Mouse (Mus musculus) induced T-regulatory cell, adult 2 months (primary cell): ENCODE data around the gene Prmt1.

Experiments
- DNase-seq: peaks from one replicate; pipeline ENCODE4 v3.0.0-alpha.2; 2012; ENCODE audit warnings: low read depth

The Prmt1 gene

DNA sequence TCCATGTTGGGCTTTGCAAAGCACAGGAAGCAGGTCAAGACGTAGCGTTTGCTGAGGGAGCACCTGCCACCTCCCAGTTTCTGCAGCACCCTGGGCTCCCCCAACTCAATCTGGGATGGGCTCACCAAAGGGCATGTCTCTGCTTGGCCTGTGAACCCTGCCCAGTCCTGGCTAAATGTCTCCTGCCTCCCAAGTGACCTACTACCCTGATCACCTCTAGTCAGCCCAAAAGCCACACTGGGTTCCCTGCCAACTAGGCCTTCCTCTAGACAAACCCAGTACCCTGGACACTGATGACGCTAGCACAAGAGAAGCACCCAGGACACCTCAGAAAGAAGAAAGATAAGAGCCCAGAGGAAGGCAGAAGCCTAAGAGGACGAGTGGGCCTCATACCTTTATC, 26.5 kb upstream of the Prmt1 start:
- DNase-seq = no peak

DNA sequence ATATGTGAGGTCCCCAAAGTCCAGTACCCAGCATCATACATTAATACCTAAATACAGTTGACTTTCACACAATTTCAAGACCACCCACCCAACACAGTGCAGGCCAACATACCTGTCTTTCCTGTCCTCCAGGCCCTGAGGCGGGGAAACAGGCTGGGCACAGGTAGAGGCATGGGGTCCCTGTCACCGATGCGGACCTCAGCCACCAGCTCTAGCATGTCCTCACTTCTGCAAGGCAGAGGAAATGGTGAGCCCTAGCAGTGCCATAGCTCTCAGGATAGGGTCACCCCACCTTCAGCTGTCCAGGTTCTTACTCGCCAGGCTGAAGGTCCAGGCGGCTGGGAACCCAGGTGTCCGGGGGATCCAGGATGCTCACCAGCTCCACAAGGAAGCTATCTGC, 25.6 kb upstream of the Prmt1 start:
- DNase-seq = no peak

DNA sequence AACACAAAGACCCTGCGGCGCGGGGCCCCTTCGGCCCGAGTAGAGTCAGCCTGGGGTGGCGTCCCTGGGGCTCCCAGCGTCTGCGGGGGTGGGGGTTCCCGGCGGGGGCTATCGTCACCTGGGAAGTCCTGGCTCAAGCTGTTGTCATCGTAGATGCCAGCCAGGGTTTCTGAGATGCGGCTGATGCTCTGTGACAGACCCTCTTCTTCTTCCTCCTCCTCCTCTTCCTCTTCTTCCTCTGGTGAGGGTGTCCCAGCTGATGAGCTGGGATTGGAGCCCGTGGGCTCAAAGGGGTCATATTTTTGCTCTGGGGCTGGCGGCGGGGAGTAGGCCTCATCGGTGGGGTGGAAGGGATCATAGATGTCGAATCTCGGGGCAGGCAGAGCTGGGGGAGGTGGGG, 22.0 kb upstream of the Prmt1 start:
- no peak for DNase-seq

DNA sequence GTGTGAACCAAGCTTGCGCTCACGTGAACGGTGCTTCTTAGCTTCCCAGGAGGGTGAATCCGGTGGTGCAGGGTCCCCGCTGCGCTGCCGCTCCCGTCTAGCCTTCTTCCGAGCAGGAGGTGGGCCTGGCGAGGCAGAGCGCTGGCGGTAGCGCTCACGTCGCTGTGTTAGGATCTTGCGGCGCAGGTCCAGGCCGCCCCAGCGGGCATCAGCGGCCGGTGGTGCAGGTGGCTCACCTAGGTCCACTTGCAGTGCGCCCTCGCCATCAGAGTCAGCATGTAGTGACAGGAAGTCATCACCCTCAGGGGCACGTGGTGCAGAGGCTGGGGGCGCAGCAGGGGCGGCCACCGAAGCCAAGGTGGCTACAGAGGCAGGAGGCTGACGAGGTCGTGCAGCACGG, 21.5 kb upstream of the Prmt1 start:
- DNase-seq = no peak

DNA sequence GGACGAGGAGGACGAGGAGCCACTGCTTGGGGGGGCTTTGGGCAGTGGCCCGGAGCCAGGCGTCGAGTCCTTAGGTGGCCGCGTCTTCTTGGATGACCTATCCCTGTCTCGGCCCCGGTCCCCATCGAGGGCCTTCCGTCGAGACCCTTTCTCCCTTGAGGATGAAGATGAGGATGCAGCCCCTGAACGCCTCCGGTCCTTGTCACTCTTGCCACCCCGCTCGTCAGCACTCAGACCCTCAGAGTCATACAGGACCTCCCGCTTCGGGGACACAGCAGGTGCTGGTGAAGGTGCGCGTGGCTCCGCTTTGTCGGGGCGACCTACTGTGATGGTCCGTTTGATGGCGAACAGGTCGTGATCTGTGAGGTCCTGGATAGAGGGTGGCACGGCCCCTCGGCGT, 20.8 kb upstream of the Prmt1 start:
- no peak for DNase-seq

DNA sequence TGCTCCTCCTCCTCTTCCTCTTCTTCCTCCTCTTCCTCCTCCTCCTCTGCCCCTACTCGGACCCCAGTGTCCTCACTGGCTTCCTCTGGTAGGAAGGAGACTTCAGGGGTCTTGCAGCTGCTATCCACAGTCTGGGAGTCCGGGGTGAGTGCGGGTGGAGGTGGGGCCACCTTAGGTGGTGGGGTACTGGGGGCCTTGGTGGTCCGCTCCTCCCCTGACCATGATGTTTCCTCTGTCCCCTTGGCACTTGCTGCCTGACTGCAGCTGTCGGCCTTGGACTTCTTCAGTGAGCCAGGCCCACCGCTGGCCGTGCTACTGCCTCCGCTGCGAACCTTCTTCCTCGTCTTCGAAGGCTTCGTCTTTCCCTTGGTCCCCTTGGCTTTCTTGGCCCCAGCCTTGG, 20.1 kb upstream of the Prmt1 start:
- no peak for DNase-seq

DNA sequence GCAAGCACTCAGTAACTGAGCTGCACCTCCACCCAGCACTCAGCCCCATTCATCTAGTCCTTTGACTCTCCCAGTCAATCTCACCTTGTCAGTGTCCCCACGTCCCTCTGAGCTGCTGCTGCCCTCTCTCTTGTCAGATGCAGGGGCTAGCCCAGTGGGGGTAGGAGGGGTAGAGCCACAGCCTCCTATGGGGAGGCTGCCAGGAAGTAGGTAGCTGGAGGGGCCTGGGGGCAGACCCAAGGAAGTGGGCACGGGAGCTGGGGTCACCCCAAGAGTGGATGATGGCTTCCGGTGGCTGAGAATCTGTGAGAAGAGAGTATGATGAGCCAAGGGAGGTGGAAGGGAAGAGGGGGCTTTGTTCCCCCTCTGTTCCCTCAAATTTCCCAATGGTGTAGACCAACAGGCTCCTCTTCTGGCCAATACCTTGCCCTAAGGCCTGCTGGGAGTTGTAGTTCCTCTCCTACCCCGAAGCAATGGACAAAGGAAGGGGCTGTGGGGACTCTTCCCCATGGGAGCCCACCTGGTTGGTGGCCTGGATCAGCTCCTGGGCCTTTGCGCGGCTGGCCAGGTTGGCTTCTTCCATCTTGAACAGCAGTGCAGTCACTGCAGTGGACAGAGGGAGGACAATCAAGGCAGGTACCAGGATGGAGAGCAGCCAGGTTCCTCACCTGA, 19.1 kb upstream of the Prmt1 start:
- no peak for DNase-seq

DNA sequence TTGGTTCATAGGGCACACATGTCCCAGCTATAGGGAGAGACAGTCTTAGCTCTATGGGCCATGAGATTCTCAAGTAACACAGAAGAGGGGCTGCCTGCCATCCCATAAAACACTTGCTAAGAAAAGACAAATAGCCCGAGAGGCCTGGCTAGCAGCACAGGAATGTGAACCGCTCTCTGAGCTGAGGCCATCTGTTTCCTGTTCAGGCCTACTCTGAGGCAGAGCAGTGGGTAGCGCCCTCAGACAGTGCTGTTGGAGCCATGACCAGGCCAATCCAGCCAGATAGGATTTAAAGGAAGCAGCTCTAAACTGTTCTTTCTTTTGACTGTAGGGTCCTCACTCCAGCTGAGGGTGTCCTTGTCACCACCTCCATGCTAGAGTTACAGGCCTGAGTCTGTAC, 18.2 kb upstream of the Prmt1 start:
- no peak for DNase-seq

DNA sequence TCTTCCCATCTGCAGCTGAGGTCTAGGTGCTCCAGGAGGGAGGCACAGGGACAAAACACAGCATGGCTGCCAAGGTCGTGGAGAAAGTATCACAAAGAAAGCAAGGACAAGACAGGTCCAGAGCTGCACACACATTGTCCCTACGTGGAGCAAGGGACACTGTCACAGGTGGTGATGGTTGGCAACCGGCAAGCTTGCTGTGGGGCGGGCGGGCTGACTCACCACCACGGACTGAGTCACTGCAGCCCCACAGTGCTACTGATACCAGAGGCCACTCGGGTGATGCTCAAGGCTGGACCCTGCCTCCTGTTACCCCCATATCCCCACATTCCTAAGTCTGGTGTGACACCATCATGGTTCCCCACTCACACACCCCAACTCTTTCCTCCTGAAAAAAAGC, 16.1 kb upstream of the Prmt1 start:
- DNase-seq = no peak

DNA sequence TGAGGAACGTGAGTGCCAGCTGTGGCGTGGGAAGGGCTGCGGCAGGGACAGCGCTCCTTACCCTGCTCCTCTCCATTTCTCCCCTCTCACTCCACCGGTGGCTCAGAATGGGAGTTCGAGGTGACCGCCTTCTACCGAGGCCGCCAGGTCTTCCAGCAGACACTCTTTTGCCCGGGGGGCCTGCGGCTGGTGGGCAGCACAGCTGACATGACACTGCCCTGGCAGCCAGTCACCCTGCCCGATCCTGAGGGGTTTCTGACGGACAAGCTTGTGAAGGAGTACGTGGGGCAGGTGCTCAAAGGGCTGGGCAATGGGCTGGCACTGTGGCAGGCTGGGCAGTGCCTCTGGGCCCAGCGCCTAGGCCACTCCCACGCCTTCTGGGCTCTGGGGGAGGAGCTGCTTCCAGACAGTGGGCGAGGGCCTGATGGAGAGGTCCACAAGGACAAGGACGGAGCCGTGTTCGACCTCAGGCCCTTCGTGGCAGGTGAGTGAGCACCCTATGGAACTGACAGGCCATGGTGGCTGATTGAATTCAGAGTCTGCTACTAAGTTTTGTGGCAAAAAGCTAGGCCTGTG, 14.3 kb upstream of the Prmt1 start:
- DNase-seq = no peak

DNA sequence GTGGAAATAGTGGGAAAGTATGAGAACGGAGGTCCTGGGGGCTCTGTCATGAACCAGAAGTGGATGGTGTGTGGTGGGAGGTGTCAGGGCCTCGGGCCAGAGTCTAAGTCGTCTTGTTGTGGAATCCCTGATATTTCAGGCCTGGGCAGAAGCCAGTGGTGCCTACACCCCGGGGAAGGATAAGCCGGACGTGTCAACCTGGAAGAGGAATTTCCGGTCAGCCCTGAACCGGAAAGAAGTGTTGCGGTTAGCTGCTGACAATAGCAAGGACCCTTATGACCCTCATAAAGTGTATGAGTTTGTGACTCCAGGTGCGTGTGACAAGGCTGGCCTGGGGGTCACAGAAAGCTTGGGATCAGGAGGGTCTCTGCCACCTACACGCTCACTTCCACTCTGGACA, 13.4 kb upstream of the Prmt1 start:
- no peak for DNase-seq

DNA sequence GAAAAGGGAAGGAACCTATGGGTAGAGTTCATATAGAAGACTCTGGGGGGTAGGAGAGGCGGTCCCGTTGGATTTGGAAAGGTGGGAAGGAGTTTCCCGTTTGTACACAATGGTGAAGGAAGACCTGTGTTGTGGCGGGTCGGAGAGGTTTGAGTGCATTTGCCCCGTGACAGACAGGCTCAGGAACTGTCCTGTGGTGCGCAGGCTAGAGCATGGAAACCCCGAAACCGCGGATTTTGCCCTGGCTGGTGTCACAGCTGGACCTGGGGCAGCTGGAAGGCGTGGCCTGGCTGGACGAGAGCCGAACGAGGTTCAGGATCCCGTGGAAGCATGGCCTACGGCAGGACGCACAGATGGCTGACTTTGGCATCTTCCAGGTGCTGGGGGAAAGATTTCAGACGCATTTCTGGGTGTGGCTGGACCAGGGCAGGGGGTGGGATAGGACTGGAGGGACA, 12.2 kb upstream of the Prmt1 start, which contains the start of gene Bcl2l12:
Gene Bcl2l12, minus strand, starts transcription at position 212 of the 455 bp plus-strand sequence.
- DNase-seq = peak; percentile 61

DNA sequence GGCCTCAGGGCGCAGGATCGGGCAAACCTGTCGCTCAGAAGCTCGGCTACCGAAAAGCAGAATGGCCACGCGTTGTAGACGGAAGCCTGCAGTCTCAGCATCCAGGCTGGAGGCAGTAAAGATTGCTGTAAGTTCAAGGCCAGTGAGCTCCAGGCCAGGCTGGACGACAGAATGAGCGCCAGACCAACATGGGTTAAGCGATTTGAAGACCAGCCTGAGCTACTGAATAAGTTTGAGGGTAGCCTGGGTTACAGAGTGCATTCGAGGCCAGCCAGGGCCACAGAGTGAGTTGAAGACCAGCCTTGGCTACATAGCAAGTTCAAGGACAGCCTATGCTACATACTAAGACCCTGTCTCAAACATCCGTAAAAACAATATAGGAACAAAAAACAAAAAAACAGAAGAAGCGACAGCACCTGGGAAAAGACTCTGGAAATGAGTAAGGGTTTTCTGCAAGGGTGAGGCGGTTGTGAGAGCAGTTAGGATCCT, 11.6 kb upstream of the Prmt1 start:
- DNase-seq = no peak

DNA sequence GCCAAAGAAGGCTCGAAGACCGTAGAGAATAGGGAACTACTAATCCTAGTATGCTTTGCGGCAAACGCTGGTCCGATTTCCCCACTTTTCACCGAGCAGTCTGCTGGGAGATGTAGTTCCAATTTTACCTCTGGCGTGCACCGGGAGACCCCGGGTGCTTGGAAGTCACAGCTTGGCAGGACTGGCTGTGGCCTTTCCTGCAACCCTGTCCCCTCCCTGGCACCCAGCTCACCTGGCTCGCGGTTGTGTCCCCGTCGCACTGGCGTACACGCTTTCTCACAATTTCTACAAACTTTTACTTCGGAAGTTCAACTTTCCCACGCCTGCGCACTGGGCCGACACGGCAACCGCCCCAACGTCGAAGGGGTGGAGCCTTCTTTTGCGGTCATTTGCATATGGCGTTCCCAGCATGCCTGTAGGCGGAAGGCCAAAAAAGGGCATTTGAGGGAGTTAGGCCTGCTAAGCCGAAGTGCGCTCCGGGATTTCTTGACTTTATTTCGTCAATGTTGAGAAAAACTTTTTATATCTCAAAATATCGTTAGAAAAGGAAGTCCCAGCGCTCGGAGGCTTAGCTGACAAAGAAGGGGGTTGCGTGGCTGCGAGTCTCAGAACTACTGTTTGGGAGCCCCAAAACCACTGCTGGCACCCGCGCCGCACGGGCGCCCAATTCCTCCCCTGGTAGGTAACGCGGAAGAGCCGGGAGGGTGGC, 11.0 kb upstream of the Prmt1 start, which contains the start of gene Irf3:
Gene Irf3, plus strand, starts transcription at position 418 of the 709 bp plus-strand sequence.
- DNase-seq = peak; percentile 100

DNA sequence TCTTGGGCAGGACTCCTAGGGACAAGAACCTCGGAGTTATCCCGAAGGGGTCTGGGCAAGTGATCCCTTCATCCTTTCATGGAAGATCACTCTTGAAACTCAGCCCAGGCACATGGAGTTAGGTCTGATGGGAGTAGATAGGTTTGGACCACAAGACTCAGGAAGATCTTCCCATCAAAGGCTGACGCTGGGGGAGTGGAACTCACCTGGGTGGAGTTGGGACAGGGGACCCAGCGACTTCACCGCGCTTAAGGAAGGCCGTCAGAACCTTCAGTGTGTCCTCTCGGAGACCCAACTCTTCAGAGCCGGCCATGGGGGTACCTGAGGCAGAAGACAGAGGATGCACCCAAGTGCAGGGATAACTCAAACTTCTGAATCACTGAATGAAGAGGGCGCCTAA, 10.3 kb upstream of the Prmt1 start:
- DNase-seq = peak; percentile 28

DNA sequence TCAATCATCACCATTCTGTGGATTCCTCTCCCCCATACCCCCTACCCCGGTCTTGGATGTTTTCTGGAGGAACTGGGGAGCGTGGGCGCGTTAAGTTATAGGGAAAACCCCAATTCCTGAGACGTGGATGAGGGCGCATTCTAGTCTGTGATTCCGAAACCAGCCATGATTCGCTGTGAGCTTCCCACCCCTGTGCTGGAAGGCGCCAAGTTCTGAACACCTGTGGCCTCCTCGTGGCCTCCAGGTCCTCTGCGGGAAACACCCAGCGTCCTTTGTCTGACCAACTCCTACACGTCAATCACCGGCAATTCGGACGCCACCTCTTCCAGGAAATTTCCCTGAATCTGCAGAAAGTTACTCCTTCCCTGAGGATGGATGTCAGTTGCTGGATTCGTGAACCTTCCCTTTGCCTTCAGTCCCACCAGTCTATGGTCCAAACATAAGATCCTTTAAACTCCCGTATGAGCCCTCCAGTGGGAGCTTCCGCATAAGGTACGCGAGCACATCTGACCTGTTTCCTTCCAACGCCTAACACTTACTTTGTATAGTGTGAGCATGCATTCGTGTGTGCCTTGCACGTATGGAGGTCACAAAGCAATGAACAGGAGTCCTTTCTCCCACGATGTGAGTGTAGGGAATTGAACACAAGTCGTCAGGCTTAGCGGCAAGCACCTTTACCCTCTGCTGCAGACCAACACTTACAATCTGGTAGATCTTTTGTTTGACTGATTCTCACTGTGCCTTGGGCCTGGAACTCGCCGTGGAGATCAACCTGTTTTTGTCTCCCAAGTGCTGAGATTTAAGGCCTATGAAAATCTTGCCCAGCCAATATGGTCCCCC, 731 bp upstream of the Prmt1 start:
- DNase-seq = no peak

DNA sequence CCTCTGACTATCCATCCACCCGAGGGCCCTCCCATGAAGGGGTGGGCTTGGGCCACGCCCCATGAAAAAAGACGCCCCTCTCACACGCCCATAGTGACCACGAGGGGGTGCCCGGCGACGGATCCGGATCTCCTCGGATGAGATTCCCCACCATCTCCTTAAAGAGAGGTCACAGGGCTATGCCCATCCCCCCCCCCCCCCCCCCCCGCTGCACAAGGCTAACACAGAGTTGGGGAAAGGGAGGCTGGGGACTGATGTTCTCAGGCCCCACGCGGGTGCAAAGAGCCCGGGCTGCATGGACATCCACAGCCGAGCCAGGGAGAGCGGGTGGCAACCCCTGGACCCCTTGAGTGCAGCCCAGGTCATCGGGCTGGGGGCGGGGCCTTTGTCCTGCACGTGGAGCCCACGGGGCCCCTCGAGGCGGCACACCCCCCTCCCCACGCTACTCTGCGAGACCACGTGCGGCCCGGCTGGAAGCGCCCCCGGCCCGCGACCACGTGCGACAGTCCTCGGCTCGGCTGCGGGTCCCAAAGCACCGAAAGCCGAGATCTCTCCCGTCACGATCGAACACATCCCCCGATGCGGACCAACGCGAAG, 675 bp downstream of the Prmt1 start:
- peak; percentile 77 for DNase-seq

DNA sequence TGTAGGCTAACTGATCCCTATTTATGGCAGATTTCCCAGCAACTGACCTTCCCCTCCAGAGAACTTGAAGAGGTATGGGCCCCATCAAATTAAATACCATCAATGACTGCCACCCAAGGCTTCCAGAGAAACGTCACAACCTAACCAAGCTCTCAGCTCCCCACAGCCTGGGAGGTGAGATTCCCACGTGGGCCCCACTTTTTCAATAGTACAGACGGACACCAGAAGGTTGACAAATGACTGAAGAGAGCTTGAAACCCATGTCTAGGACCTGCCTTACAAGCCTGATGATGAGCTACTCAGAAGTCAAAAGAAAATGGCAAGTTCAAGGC, 1.6 kb downstream of the Prmt1 start:
- DNase-seq = peak; percentile 40

DNA sequence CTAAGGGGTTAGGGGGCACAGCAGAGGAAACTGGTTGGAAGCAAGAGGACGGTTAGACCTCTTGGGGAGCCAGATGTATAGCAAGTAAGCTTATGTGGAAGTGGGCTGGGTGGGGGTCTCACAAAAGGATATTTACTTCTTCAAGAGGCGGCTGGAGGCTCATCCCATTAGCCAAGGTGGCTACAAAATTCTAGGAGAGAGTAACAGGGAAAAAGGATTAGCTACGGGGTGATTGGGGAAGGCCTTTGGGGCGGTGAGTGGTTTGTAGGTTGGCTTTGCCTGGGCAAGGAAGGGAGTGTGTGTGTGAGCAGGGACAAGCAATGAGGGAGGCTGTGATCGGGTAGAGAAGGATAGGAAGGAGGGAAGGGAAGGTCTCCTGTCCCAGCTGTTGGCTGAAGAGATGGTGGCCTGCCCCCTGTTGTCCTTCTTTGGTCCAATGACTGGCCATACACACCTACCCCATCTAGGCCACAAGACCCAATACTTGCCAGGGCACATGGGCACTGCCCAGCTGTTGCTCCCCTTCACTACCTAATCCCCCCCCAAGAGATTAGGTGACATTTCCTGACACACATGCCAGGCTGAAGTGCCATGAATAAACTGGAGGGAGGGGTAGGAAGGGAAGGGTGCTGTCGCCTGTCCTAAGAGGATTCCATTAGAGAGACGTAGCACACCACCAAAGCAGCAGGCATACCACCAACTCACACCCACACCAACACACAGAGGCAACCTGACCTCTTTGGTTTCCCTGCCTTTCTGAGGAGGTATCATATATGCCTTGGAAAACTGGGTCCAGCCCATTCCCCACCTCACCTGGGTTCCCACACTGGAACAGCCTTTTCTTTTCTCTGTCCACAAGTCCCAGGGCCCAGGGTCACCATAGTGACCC, 2.2 kb downstream of the Prmt1 start:
- peak; percentile 27 for DNase-seq

DNA sequence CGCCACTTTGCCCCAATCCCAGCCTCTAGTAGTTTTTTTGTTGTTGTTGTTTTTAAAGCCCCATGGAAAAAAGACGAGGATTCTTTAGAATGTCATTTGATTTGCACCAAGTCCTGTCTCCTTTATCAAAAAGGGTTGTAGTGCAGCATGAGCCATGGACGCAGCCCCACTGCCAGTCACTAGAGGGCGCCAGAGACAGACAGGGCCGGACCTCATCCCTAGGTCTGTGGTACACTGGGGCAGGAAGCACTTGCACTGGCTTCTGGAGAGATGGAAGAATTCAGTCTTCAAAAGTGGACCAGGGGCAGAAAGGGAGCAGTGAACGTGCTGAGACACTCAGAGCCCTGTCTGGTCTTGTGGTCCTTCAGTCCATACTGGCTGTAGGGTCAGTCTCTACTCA, 3.3 kb downstream of the Prmt1 start:
- peak; percentile 90 for DNase-seq

DNA sequence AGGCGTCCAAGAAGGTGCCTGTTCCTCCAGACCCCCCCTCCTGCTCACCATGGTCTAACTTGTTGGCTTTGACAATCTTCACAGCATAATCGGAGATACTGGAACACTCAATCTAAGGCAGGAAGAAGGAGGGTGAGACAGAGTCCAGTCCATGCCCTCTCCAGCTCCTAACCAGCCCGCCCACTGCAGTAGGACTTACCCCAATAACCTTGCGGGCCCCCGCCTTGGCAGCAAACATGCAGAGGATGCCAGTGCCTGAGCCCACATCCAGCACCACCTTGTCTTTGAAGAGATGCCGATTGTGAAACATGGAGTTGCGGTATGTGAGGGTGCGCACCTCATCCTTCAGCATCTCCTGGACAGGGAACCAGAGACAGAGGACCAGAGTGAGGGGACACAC, 4.8 kb downstream of the Prmt1 start:
- no peak for DNase-seq
